Mouse (Mus musculus): ENCODE measurements around the gene Dscaml1. TPM values are rescaled to one million over a fixed set of nuclear protein-coding genes. Genes with fewer than 3 reads are reported as not detected.

Gene Dscaml1
- polyA plus RNA-seq, 1 experiment = 0.38 TPM

- WGBS = 74% methylated on average over 3 of the region's 3 CpGs
- TF ChIP-seq CTCF (IDR thresholded peaks at IDR 0.05; ENCODE audit: insufficient read depth, low read length) (no peak), POLR2A (IDR thresholded peaks at IDR 0.05; ENCODE audit: borderline replicate concordance, extremely low read depth, low read depth, low read length) (no peak)
- H3K4me3 ChIP-seq (replicated peaks; ENCODE audit: extremely low read depth, low read depth, low read length) = no peak overlapping the region
- no peaks in the 10 kb centered on the region for H3K4me1 ChIP-seq (ENCODE audit: control insufficient read depth, insufficient read depth, low read length)
- no peak for DNase-seq
Measured at GRCm38 (mm10) chr9:45704441-45704840, 278.0 kb downstream of the Dscaml1 start.

- Histone ChIP-seq H3K4me3 (replicated peaks; ENCODE audit: extremely low read depth, low read depth, low read length) (no peak overlapping the region), H3K4me1 (ENCODE audit: control insufficient read depth, insufficient read depth, low read length) (no peaks in the 10 kb centered on the region)
- TF ChIP-seq POLR2A (IDR thresholded peaks at IDR 0.05; ENCODE audit: borderline replicate concordance, extremely low read depth, low read depth, low read length) = no peak
- no peak for TF ChIP-seq CTCF (IDR thresholded peaks at IDR 0.05; ENCODE audit: insufficient read depth, low read length)
- WGBS = 63% methylated on average over 11 of the region's 11 CpGs
- DNase-seq = no peak
Measured at GRCm38 (mm10) chr9:45710300-45710699, 283.9 kb downstream of the Dscaml1 start.

GRCm38 (mm10) chr9:45715387-45715786 is 289.0 kb downstream of the Dscaml1 start:
- no peaks in the 10 kb centered on the region for H3K4me1 ChIP-seq (ENCODE audit: control insufficient read depth, insufficient read depth, low read length)
- DNase-seq = no peak
- TF ChIP-seq CTCF (IDR thresholded peaks at IDR 0.05; ENCODE audit: insufficient read depth, low read length) (no peak), POLR2A (IDR thresholded peaks at IDR 0.05; ENCODE audit: borderline replicate concordance, extremely low read depth, low read depth, low read length) (no peak)
- 46% methylated on average over 3 of the region's 3 CpGs for WGBS
- no peak overlapping the region for H3K4me3 ChIP-seq (replicated peaks; ENCODE audit: extremely low read depth, low read depth, low read length)

GRCm38 (mm10) chr9:45719997-45720396 is 293.6 kb downstream of the Dscaml1 start:
- WGBS = 66% methylated on average over 7 of the region's 7 CpGs
- Histone ChIP-seq H3K4me1 (ENCODE audit: control insufficient read depth, insufficient read depth, low read length) (no peaks in the 10 kb centered on the region), H3K4me3 (replicated peaks; ENCODE audit: extremely low read depth, low read depth, low read length) (no peak overlapping the region)
- TF ChIP-seq CTCF (IDR thresholded peaks at IDR 0.05; ENCODE audit: insufficient read depth, low read length) = no peak
- TF ChIP-seq POLR2A (IDR thresholded peaks at IDR 0.05; ENCODE audit: borderline replicate concordance, extremely low read depth, low read depth, low read length) = no peak
- DNase-seq = no peak

- H3K4me3 ChIP-seq (replicated peaks; ENCODE audit: extremely low read depth, low read depth, low read length) = no peak overlapping the region
- H3K4me1 ChIP-seq (ENCODE audit: control insufficient read depth, insufficient read depth, low read length) = no peaks in the 10 kb centered on the region
- 83% methylated on average over 5 of the region's 5 CpGs for WGBS
- no peak for DNase-seq
- TF ChIP-seq POLR2A (IDR thresholded peaks at IDR 0.05; ENCODE audit: borderline replicate concordance, extremely low read depth, low read depth, low read length) = no peak
- no peak for TF ChIP-seq CTCF (IDR thresholded peaks at IDR 0.05; ENCODE audit: insufficient read depth, low read length)
Measured at GRCm38 (mm10) chr9:45731851-45732250, 305.4 kb downstream of the Dscaml1 start.

- 53% methylated on average over 6 of the region's 6 CpGs for WGBS
- H3K4me3 ChIP-seq (replicated peaks; ENCODE audit: extremely low read depth, low read depth, low read length) = no peak overlapping the region
- H3K4me1 ChIP-seq (ENCODE audit: control insufficient read depth, insufficient read depth, low read length) = no peaks in the 10 kb centered on the region
- DNase-seq = no peak
- TF ChIP-seq POLR2A (IDR thresholded peaks at IDR 0.05; ENCODE audit: borderline replicate concordance, extremely low read depth, low read depth, low read length) = no peak
- no peak for TF ChIP-seq CTCF (IDR thresholded peaks at IDR 0.05; ENCODE audit: insufficient read depth, low read length)
Measured at GRCm38 (mm10) chr9:45733246-45733645, 306.8 kb downstream of the Dscaml1 start.

- DNase-seq = no peak
- TF ChIP-seq POLR2A (IDR thresholded peaks at IDR 0.05; ENCODE audit: borderline replicate concordance, extremely low read depth, low read depth, low read length) (no peak), CTCF (IDR thresholded peaks at IDR 0.05; ENCODE audit: insufficient read depth, low read length) (no peak)
- H3K4me3 ChIP-seq (replicated peaks; ENCODE audit: extremely low read depth, low read depth, low read length) = no peak overlapping the region
- WGBS = 60% methylated on average over 12 of the region's 12 CpGs
- H3K4me1 ChIP-seq (ENCODE audit: control insufficient read depth, insufficient read depth, low read length) = no peaks in the 10 kb centered on the region
Measured at GRCm38 (mm10) chr9:45739001-45739701, 312.7 kb downstream of the Dscaml1 start.

GRCm38 (mm10) chr9:45739702-45740583 is 313.5 kb downstream of the Dscaml1 start:
- no peak for DNase-seq
- 50% methylated on average over 17 of the region's 17 CpGs for WGBS
- no peak overlapping the region for H3K4me3 ChIP-seq (replicated peaks; ENCODE audit: extremely low read depth, low read depth, low read length)
- no peaks in the 10 kb centered on the region for H3K4me1 ChIP-seq (ENCODE audit: control insufficient read depth, insufficient read depth, low read length)
- TF ChIP-seq POLR2A (IDR thresholded peaks at IDR 0.05; ENCODE audit: borderline replicate concordance, extremely low read depth, low read depth, low read length) (no peak), CTCF (IDR thresholded peaks at IDR 0.05; ENCODE audit: insufficient read depth, low read length) (no peak)

GRCm38 (mm10) chr9:45740584-45740980 is 314.2 kb downstream of the Dscaml1 start:
- H3K4me3 ChIP-seq (replicated peaks; ENCODE audit: extremely low read depth, low read depth, low read length) = no peak overlapping the region
- TF ChIP-seq CTCF (IDR thresholded peaks at IDR 0.05; ENCODE audit: insufficient read depth, low read length) (no peak), POLR2A (IDR thresholded peaks at IDR 0.05; ENCODE audit: borderline replicate concordance, extremely low read depth, low read depth, low read length) (no peak)
- WGBS = 54% methylated on average over 2 of the region's 2 CpGs
- no peaks in the 10 kb centered on the region for H3K4me1 ChIP-seq (ENCODE audit: control insufficient read depth, insufficient read depth, low read length)
- no peak for DNase-seq

Data from lung, adult 2 months (tissue).